Comparison of ENCODE assay signal across 9 mouse cellular contexts in the genomic region with DNA sequence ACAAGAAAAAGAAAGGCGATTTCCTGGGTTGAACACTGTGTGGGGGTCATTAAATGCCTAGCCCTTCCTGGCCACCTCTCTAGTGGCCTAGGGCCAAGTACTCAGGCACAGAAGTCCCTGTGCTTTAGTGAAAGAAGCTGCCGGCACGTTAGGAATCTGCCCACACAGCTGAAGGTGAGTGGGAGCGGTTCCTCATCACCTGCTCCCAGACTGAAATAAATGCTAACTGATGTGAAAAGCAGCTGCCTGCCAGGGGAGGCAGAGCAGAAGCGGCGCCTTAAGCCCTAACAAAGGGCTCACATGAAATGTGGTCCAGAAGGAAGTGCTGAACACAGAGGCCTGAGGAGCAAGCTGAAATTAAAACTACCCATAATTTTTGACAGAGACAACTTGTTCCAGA. TPM values are rescaled to one million over a fixed set of nuclear protein-coding genes. Genes with fewer than 3 reads are reported as not detected.
A peak's percentile ranks its signal among the peaks of the same experiment; 100 is the strongest.
DNase-seq lines count a peak whose midpoint lies in the region; ATAC-seq and TF ChIP-seq lines count a peak whose summit lies in the region.
"Had no signal": no experiment of that assay in that cellular context is flagged by ENCODE, and none has a peak within 500 bp of the region (broad histone marks: within the 10 kb centered on the region; RNA-seq: fewer than 3 reads in every experiment).

No protein-coding gene starts in this region.

- no peaks in the 10 kb centered on the region for H3K9me3 ChIP-seq in intestine, embryonic 15.5 days
- H3K9me3 ChIP-seq in intestine, embryonic 16.5 days (ENCODE audit: control insufficient read depth, low read length) = no peaks in the 10 kb centered on the region
- H3K9me3 ChIP-seq in forebrain, embryonic 11.5 days (ENCODE audit: control insufficient read depth, low read length) = no peaks in the 10 kb centered on the region
- H3K9me3 ChIP-seq in hindbrain, embryonic 13.5 days = no peaks in the 10 kb centered on the region
- H3K9me3 ChIP-seq in limb, embryonic 14.5 days (ENCODE audit: control insufficient read depth, low read length) = no peaks in the 10 kb centered on the region

- H3K4me2 ChIP-seq in intestine, embryonic 15.5 days (replicated peaks) = no peak overlapping the region
- H3K4me2 ChIP-seq in intestine, embryonic 16.5 days (ENCODE audit: low read depth, low read length) = no peak overlapping the region
- H3K4me2 ChIP-seq in forebrain, embryonic 11.5 days (ENCODE audit: low read depth, low read length, severe bottlenecking) = no peak overlapping the region
- no peak overlapping the region for H3K4me2 ChIP-seq in hindbrain, embryonic 13.5 days
- H3K4me2 ChIP-seq in limb, embryonic 14.5 days (replicated peaks; ENCODE audit: low read depth, low read length, severe bottlenecking) = no peak overlapping the region

- no peak overlapping the region for H3K4me3 ChIP-seq in intestine, embryonic 15.5 days (replicated peaks)
- no peak overlapping the region for H3K4me3 ChIP-seq in intestine, embryonic 16.5 days (ENCODE audit: low read length)
- no peak overlapping the region for H3K4me3 ChIP-seq in forebrain, embryonic 11.5 days (ENCODE audit: low read depth, low read length)
- H3K4me3 ChIP-seq in hindbrain, embryonic 13.5 days = no peak overlapping the region
- no peak overlapping the region for H3K4me3 ChIP-seq in limb, embryonic 14.5 days (replicated peaks; ENCODE audit: low read length)

- H3K27me3 ChIP-seq in intestine, embryonic 15.5 days (replicated peaks) = no peaks in the 10 kb centered on the region
- H3K27me3 ChIP-seq in intestine, embryonic 16.5 days (replicated peaks; ENCODE audit: control insufficient read depth, insufficient read depth, low read length) = no peaks in the 10 kb centered on the region
- no peaks in the 10 kb centered on the region for H3K27me3 ChIP-seq in forebrain, embryonic 11.5 days (ENCODE audit: control insufficient read depth, insufficient read depth, low read length)
- no peaks in the 10 kb centered on the region for H3K27me3 ChIP-seq in hindbrain, embryonic 13.5 days
- H3K27me3 ChIP-seq in limb, embryonic 14.5 days (ENCODE audit: control insufficient read depth, insufficient read depth, low read length) = no peaks in the 10 kb centered on the region
- H3K27me3 ChIP-seq: CH12.LX had no signal

- no peaks in the 10 kb centered on the region for H3K36me3 ChIP-seq in intestine, embryonic 15.5 days
- H3K36me3 ChIP-seq in intestine, embryonic 16.5 days (ENCODE audit: control insufficient read depth, insufficient read depth, low read length) = no peaks in the 10 kb centered on the region
- H3K36me3 ChIP-seq in forebrain, embryonic 11.5 days (ENCODE audit: control insufficient read depth, insufficient read depth, low read length) = no peaks in the 10 kb centered on the region
- peaks cover 11% of the 10 kb centered on the region for H3K36me3 ChIP-seq in hindbrain, embryonic 13.5 days
- H3K36me3 ChIP-seq in limb, embryonic 14.5 days (ENCODE audit: control insufficient read depth, insufficient read depth, low read length) = peaks cover 22% of the 10 kb centered on the region

- TF ChIP-seq POLR2A in limb, embryonic 14.5 days (IDR thresholded peaks at IDR 0.05; ENCODE audit: borderline replicate concordance, extremely low read depth, insufficient read depth, insufficient read length) = no peak

- no peak overlapping the region for H3K27ac ChIP-seq in intestine, embryonic 15.5 days
- no peak overlapping the region for H3K27ac ChIP-seq in intestine, embryonic 16.5 days (ENCODE audit: low read length)
- peak overlapping the region; percentile 31; the same call in 1 of the 2 replicates for H3K27ac ChIP-seq in forebrain, embryonic 11.5 days (ENCODE audit: low read depth, low read length)
- peak overlapping the region; percentile 79 for H3K27ac ChIP-seq in hindbrain, embryonic 13.5 days
- peak overlapping the region; percentile 63; the same call in 1 of the 2 replicates for H3K27ac ChIP-seq in limb, embryonic 14.5 days (replicated peaks; ENCODE audit: low read depth, low read length)

- WGBS in intestine, embryonic 15.5 days = 40% methylated on average over 6 of the region's 6 CpGs
- 36% methylated on average over 6 of the region's 6 CpGs for WGBS in intestine, embryonic 16.5 days
- 28% methylated on average over 6 of the region's 6 CpGs for WGBS in forebrain, embryonic 11.5 days
- WGBS in hindbrain, embryonic 13.5 days = 23% methylated on average over 6 of the region's 6 CpGs
- WGBS in limb, embryonic 14.5 days = 6% methylated on average over 6 of the region's 6 CpGs

- 0 out of 2 replicates have a peak, but pooled peaks have one; percentile 31 for ATAC-seq in intestine, embryonic 15.5 days
- no peak for ATAC-seq in intestine, embryonic 16.5 days
- ATAC-seq in forebrain, embryonic 11.5 days (replicated peaks; ENCODE audit: low FRiP score) = no peak
- ATAC-seq in hindbrain, embryonic 13.5 days (ENCODE audit: low FRiP score) = no peak
- ATAC-seq in limb, embryonic 14.5 days (ENCODE audit: low FRiP score, low read depth) = peak; percentile 89

- no peak overlapping the region for H3K9ac ChIP-seq in intestine, embryonic 15.5 days
- H3K9ac ChIP-seq in intestine, embryonic 16.5 days (ENCODE audit: low read depth, low read length) = no peak overlapping the region
- H3K9ac ChIP-seq in forebrain, embryonic 11.5 days (ENCODE audit: low read length) = no peak overlapping the region
- H3K9ac ChIP-seq in hindbrain, embryonic 13.5 days = peak overlapping the region; percentile 43
- H3K9ac ChIP-seq in limb, embryonic 14.5 days (ENCODE audit: low read depth, low read length, severe bottlenecking) = 0 out of 2 replicates have a peak overlapping the region, but pooled peaks have one; percentile 16

- H3K4me1 ChIP-seq in intestine, embryonic 15.5 days (replicated peaks) = peaks cover 20% of the 10 kb centered on the region
- H3K4me1 ChIP-seq in intestine, embryonic 16.5 days (ENCODE audit: control insufficient read depth, insufficient read depth, low read length) = peaks cover 41% of the 10 kb centered on the region
- peaks cover 8% of the 10 kb centered on the region; the same call in 1 of the 2 replicates for H3K4me1 ChIP-seq in forebrain, embryonic 11.5 days (replicated peaks; ENCODE audit: control insufficient read depth, insufficient read depth, low read length)
- peaks cover 42% of the 10 kb centered on the region for H3K4me1 ChIP-seq in hindbrain, embryonic 13.5 days (replicated peaks)
- peaks cover 42% of the 10 kb centered on the region for H3K4me1 ChIP-seq in limb, embryonic 14.5 days (ENCODE audit: control insufficient read depth, insufficient read depth, low read length)

- DNase-seq in forebrain, embryonic 11.5 days (ENCODE audit: low spot score) = no peak
- DNase-seq in limb, embryonic 14.5 days (ENCODE audit: low spot score) = peak; percentile 55
- DNase-seq in ovary, postnatal 14 days (ENCODE audit: low spot score) = peak; percentile 8
- DNase-seq in cerebellum, adult 18-20 months = no peak
- DNase-seq in B cell, adult 2 months = no peak

RNA-seq across cellular contexts. Expression of a gene that starts 22.9 kb away (rescaled TPM):
- 163 and 169 TPM in 2 replicates for polyA plus RNA-seq in intestine, embryonic 15.5 days (2015; fragmentation: Nextera tagmentation; extraction: Ambion mirVana)
- polyA plus RNA-seq in intestine, embryonic 16.5 days (2015; fragmentation: Nextera tagmentation; extraction: Ambion mirVana) = 142 and 152 TPM in 2 replicates
- 61.9 and 68.5 TPM in 2 replicates for polyA plus RNA-seq in forebrain, embryonic 11.5 days (2014; fragmentation: Nextera tagmentation; extraction: Ambion mirVana)
- polyA plus RNA-seq in hindbrain, embryonic 13.5 days (2015; fragmentation: Nextera tagmentation; extraction: Ambion mirVana) = 67.7 and 77.2 TPM in 2 replicates
- polyA plus RNA-seq in limb, embryonic 14.5 days (2012; rRNA removed) = 74.3 and 91.7 TPM in 2 replicates
- polyA plus RNA-seq in limb, embryonic 14.5 days (2014; fragmentation: Nextera tagmentation; extraction: Ambion mirVana) = 128 and 134 TPM in 2 replicates

Comparison
In these comparisons a context has a peak if more than half of its experiments do, and no peak if none do; other contexts are left out.
1. ATAC-seq: peak in intestine, embryonic 15.5 days (single experiment) and limb, embryonic 14.5 days (single experiment); none in intestine, embryonic 16.5 days (single experiment), forebrain, embryonic 11.5 days (single experiment) and hindbrain, embryonic 13.5 days (single experiment).
2. H3K27ac ChIP-seq: peak in forebrain, embryonic 11.5 days (single experiment), hindbrain, embryonic 13.5 days (single experiment) and limb, embryonic 14.5 days (single experiment); none in intestine, embryonic 15.5 days (single experiment) and intestine, embryonic 16.5 days (single experiment).
3. H3K9ac ChIP-seq: peak in hindbrain, embryonic 13.5 days (single experiment) and limb, embryonic 14.5 days (single experiment); none in intestine, embryonic 15.5 days (single experiment), intestine, embryonic 16.5 days (single experiment) and forebrain, embryonic 11.5 days (single experiment).
4. DNase-seq: peak in limb, embryonic 14.5 days (single experiment) and ovary, postnatal 14 days (single experiment); none in forebrain, embryonic 11.5 days (single experiment), cerebellum, adult 18-20 months (0 of 2) and B cell, adult 2 months (0 of 2).